Mouse (Mus musculus): Measurements from ENCODE around the gene Gcgr.

DNA sequence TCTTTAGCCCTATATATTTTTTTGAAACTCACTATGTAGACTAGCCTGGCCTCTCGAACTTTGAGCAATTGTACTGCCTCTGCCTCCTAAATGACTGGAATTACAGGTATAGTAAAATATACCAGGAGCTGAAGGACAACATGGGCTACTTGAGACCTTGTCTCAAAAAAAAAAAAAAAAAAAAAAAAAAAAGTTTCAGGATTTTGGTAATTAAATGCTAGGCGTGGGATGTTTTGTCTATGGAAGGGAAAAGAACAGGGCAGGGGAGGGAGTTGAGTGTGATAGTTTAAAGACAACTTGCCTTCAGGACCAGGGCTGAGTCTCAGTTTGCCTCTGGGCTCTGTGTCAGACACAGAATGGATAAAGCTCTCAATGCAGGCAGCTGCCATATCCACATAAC is 44.5 kb downstream of the Gcgr start:
- TF ChIP-seq EP300 (IDR thresholded peaks at IDR 0.05): no peak
- no peak for TF ChIP-seq CTCF (IDR thresholded peaks at IDR 0.05)

Measured in lung, postnatal 0 days (tissue).